Mouse (Mus musculus) hindlimb bud, embryonic 11.5 days (tissue): ENCODE data around the gene Itpkb.

ENCODE experiments used
- DNase-seq: peaks from one replicate; pipeline ENCODE4 v3.0.0-alpha.2; 2012; ENCODE audit warnings: low read depth, low spot score; ENCODE audit errors: extremely low spot score

The Itpkb gene

GRCm38 (mm10) chr1:180330145-180330706 lies at the start of gene Itpkb:
Itpkb (plus strand) TSS chr1:180330485.
- DNase-seq, result no peak

- peak; percentile 41 for DNase-seq
Observed at GRCm38 (mm10) chr1:180282581-180282980, 47.7 kb upstream of the Itpkb start.

- no peak for DNase-seq
Observed at GRCm38 (mm10) chr1:180283813-180284768, 46.2 kb upstream of the Itpkb start.

- peak; percentile 53 for DNase-seq
Observed at GRCm38 (mm10) chr1:180286081-180286831, 44.0 kb upstream of the Itpkb start.

GRCm38 (mm10) chr1:180288227-180288626 lies 42.1 kb upstream of the Itpkb start:
- DNase-seq, result no peak

- no peak for DNase-seq
Observed at GRCm38 (mm10) chr1:180288872-180289468, 41.3 kb upstream of the Itpkb start.

GRCm38 (mm10) chr1:180289788-180290187 lies 40.5 kb upstream of the Itpkb start:
- DNase-seq, result no peak

GRCm38 (mm10) chr1:180290358-180290757 lies 39.9 kb upstream of the Itpkb start:
- no peak for DNase-seq

- no peak for DNase-seq
Observed at GRCm38 (mm10) chr1:180296088-180296487, 34.2 kb upstream of the Itpkb start.

- DNase-seq, result no peak
Observed at GRCm38 (mm10) chr1:180299697-180300096, 30.6 kb upstream of the Itpkb start.

- no peak for DNase-seq
Observed at GRCm38 (mm10) chr1:180300292-180300691, 30.0 kb upstream of the Itpkb start.

GRCm38 (mm10) chr1:180300997-180301396 lies 29.3 kb upstream of the Itpkb start:
- DNase-seq, result no peak

GRCm38 (mm10) chr1:180302253-180303120 lies 27.8 kb upstream of the Itpkb start:
- no peak for DNase-seq

- no peak for DNase-seq
Observed at GRCm38 (mm10) chr1:180303600-180303999, 26.7 kb upstream of the Itpkb start.

GRCm38 (mm10) chr1:180306889-180307288 lies 23.4 kb upstream of the Itpkb start:
- no peak for DNase-seq

GRCm38 (mm10) chr1:180307661-180308060 lies 22.6 kb upstream of the Itpkb start:
- DNase-seq, result no peak

- no peak for DNase-seq
Observed at GRCm38 (mm10) chr1:180308897-180309296, 21.4 kb upstream of the Itpkb start.

- no peak for DNase-seq
Observed at GRCm38 (mm10) chr1:180312286-180312685, 18.0 kb upstream of the Itpkb start.

GRCm38 (mm10) chr1:180312792-180313311 lies 17.4 kb upstream of the Itpkb start:
- DNase-seq, result no peak
